Mouse (Mus musculus) right cerebral cortex, postnatal 36 days (tissue): Measurements from ENCODE around the gene Akap11.
A peak's percentile ranks its signal among the peaks of the same experiment; 100 is the strongest.

Source experiments
- DNase-seq, 2 experiments: peaks; one replicate each; pipeline ENCODE4 v3.0.0; 2022; ENCODE audit warnings: low spot score in 2 of 2, mixed read lengths in 1 of 2

Akap11 gene

DNA sequence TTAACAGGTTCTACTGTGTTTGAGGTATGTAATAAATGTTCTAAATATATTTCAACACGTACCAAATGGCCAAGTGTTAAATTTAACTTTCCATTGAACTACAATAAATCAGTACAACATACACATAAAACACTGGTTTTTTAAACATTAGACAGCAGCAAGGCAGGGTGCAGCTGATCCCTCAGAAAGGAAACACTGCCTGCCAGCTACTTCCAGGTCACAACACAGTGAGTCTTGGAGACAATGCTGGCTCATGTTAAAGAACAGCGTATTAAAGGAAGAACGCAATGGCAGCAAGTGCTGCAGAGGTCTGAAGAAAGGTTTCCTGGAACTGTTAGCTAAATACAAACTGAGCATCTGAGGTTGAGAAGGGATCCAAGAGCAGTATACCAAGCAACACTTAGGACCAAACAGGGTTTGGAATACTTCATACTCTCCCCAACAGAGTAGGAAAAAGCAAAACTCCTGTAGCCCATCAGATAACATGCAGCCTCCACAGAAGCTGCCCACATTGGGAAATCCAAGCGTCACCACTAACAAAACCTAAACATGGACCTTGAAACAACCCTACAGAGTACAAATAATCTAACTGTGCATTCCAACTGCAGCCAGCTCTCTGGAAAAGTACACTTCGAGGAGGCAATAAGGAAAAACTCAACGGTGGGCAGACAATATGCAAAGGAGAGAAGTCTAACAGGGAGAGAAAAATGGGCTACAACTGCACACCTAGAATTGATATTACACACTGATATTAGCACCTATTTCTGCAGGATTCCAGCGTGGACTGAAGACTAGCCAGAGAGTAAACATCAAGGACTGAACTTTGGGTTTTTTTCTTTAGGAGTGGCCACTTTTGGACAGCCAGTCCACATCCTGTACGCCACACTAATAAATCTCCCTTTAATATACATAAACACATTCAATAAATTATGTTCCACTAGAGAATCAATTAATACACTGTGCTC, 7.9 kb downstream of the Akap11 start:
- no peak for DNase-seq

DNA sequence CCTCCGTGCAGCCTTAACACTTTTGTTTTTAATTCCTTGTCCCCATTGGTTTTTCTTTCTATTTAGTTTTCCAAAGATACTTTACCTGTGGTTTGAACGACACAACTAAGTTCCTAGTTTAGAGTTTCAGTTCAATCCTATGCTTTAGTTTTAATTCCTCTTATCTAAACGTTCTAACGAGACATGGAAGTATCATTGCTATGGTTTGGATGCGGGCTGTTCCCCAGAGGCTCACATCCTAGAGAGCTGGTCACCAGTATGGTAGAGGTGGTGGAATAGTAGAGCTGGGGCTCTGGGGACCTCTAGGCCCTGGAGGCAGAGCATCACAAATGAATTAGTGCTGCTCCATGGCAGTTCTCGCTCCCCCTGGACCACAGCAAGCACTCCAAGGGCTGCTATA, 9.7 kb downstream of the Akap11 start:
- DNase-seq = no peak

DNA sequence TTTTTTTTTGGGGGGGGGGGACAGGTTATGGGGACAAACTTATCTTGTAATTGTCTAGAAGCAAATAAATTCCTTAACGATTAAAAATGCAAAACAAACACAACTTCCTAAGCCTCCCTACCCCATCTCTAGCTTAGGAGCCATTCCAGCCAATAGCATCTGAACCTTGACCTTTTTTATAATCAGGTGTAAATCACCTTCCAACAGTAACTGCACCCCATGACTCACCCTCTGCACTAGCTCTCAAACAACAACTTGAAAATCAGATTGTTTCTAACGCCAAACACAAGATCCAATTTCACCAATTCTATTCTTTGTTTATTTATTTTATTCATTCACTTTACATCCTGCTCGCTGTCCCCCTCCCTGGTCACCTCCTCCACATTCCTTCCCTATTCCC, 10.1 kb downstream of the Akap11 start:
- DNase-seq = no peak

DNA sequence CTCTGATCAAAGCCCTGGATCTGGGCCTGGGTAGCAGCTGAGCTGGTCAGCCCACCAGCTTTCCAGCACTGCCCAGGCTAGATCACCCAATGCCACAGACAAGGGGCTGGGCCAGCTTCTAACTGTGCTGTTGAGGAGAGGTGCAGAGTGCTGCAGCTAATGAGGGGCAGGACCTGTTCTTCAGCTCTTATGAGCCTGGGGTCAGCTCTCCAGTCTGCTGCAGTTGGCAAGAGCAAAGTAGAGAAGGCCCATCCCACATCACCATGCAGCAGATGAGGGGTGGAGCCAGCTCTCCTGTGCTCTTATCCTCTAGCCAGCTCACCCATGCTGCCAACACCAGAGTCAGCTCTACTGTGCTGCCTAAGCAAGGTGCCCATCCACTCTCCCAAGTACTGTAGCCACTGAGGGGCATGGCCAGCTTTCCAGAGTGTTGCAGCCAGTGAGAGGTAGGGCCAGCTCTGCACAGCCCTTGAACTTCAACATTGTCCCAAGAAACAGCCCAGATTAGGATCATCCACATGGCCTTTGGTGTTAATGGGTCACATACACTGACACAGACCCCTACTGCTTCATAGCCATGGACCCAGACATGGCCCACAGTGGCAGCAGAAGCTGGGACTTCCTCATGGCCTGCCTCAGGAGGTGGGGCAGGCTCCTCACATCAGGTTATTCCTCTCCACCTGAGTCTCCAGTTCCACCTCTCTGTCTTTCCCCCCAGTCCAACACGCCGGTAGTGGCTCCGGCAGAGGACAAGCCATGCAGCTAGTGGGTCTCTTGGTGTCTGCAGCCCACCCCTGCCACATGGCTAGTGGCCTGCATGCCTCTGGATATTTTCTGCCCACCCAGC, 10.8 kb downstream of the Akap11 start:
- no peak for DNase-seq

DNA sequence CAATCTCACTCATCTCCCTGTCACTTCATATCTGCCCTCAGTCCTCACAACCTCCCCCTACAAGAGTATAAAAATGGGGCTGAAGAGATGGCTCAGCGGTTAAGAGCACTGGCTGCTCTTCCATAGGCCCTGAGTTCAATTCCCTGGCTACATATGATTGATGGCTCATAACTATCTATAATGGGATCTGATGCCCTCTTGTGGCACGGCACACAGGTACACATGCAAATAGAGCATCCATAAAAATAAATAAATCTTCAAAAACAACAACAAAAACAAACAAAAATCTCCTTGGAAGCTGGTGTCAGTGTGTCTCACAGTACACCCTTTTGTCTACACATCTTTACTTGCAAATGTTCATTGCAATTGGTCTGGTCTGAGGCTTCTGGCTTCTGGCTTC, 11.5 kb downstream of the Akap11 start:
- no peak for DNase-seq

DNA sequence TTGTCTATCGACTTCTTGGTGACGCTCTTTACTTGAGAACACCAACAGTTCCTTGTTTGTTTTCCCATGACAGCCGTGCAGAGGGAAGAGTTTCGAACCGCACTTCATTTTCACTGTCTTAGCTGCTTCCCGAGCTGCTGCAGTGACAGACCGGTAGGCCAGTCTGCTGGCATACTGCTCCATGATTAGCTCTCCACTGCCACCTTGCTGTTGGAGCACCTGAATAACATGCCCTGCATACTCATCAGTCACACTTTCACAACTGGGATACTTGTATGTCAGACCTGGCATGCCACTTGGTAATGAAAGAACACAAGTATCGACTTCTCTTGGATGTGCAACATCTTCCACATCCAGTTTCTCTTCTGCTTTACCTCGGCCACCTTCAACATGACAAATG, 25.9 kb downstream of the Akap11 start:
- DNase-seq = no peak

DNA sequence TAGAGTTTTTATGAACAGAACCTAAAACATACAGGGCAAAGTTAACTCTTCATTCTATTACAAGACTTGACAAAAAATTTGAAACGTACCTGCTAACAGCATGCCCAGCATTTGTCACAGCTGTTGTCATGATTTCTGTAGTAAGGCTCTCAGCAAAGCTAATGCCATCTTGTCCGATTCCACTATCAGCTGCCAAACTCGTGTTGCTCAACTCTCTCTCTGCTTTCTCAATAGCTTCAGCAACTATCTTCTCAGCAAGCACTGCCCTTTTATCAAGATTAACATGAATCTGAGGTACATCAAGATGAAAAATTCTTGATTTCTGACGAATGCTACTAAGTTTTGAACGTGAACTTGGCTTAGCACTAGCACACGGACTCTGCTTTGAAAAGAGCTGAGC, 26.8 kb downstream of the Akap11 start:
- no peak for DNase-seq

DNA sequence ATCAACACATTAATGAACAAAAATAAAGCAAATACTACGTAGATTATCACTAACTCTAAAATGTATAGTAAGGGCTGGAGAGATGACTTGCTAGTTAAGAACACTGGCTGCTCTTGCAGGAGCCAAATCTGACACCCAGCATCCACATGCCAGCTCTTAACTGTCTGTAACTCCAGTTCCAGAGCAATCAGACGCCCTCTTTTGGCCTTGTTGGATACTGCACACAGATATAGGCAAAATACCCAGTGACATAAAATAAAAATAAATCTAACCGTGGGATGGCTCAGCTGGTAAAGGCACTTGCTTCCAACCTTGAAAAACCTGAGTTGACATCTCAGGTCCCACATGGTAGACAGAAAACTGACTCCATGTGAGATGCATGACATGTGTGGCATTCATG, 36.0 kb downstream of the Akap11 start:
- no peak for DNase-seq

DNA sequence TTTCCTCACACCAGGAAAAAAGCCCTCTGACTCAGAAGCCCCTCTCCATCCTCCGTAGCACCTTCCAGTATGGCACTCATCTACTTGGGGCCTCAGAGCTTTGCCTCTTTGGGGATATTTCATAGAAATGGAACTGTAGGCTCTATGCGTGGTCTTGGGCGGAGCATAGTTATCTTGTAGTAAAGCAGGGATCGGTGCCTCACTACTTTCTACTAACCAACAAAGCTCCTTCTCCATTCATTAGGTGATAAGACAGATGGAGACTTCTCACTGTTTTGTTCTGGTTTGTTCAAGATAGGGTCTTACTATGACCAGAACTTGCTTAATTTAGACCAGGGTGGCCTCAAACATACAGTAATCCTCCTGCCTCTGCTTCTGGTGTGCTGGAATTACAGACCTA, 39.9 kb downstream of the Akap11 start:
- no peak for DNase-seq

DNA sequence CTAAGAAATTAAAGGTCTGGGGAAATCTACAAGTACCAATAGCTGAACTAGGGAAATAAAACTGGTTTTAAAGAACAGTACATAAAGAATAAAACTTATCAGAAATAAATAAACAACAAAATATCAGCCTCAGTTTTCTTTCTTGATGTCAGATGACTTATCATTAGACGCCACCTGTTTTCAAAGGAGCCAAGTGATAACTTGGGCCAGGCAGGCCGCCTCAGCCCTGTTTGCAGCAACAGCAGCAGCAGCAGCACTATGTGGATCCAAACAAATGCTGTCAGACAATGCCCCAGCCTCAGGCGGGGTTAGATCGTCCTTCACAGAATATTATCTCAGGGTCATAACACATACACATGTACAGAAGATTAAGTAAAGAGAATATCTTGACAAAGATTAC, 41.4 kb downstream of the Akap11 start:
- DNase-seq = no peak

DNA sequence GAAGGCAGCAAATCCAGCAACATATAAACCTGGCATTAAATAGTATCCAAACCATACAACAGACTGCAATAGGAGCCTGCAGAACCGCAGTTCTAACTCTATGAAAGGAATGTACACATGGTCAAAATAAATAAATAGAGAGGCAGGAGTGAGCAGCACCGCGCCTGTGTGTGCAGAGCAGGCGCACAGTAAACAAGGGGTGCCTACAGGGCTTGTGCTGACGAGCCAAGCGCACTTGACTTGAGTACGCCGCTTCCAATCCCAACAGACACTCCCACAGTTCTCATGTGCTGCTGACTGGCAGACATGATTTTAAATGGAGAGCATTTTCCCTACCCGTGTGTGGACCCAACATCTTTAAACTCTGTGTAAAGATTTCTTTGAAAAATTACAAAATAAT, 44.0 kb downstream of the Akap11 start:
- DNase-seq = no peak

DNA sequence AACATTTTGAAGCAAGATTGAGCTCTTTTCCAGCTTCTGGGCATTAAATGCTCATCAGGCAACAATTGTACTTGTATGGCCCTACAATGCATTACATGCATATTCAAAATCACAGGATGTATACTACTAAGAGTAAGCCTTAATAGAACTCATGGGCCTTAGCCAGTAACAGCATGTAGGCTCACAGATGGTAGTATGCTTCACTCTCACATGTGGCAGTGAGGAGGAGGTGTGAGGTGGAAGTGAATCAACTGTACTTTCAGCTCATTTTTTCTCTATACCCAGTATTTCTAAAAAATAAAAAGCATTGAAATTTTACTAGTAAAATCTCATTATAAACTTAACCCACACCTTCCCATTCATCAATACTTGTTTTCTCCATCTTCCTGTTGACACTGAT, 45.2 kb downstream of the Akap11 start:
- DNase-seq = peak; percentile 55 to 71

DNA sequence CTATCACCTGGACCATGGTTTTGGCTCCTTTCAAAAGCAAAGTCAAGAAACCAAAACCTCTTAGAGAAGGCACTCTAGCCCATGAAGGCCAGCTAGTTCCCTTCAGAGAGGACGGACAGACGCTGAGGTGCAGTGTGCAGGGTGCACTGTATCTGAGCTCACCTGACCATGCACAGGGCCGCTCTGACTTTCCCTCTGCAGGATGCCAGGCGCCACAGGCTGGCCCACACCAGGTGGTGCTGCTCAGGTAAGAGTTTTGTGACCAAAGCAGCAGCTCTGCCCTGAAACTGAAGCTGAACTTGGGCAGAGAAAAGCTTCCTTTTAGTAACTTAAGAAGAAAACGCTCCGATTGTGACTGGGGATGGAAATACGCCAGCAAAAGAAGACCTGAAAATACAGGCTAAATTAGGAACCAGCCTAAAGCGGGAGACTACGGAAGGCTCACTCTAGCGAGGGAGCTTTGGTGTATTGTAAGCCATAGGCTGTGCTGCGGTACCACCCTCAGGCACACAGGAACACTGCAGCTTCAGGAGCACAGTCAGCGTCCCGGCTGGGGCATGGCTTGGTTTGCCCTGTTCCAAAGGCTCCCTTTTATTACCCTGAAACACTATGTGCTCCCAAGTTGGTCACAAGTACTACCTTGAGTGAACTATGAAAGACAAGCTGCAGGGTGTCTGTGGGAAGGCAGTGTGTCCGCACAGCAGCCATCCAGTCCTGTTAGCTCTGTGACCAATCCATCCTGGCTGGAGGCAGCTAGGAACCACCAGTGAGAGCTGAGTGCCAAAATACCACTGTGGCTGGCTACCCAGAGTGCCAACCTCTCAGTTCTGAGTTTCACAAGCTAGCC, 54.0 kb downstream of the Akap11 start:
- peak; percentile 48 to 59 for DNase-seq

DNA sequence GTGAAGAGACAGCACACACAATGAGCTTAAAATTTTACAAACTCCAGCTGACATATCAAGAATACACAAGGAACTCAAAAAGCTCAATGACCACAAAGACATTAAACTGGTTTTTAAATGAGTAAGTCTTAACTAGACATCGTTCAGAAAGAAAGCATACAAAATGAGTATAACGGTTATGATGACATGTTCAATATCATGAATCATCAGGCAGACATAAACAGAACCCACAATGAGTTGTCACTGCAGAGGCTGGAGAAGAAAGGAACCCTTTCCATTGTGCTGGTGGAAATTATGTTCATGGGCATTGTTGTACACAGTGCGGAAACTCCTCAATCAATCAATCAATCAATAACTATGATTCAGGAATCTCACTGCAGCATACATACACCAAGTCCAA, 62.5 kb downstream of the Akap11 start:
- DNase-seq = no peak

DNA sequence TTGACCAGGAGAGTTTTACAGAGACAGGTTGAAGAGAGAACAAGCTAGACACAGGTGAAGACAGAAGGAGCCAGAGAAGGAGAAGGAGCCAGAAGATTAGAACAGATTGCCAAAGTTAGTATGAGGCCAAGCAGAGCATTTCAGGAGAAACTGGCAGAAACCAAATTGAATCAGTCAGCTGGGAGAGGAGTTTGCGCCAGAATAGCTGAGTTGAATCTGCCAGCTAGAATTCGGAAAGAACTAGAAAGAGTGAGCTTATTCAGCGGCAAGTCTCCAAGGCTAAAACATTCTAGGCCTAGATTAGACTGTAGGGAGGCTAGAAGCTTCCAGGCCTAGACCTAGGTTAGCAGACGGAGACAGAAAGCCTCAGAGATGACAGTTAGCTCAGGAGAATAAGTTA, 65.9 kb downstream of the Akap11 start:
- no peak for DNase-seq

DNA sequence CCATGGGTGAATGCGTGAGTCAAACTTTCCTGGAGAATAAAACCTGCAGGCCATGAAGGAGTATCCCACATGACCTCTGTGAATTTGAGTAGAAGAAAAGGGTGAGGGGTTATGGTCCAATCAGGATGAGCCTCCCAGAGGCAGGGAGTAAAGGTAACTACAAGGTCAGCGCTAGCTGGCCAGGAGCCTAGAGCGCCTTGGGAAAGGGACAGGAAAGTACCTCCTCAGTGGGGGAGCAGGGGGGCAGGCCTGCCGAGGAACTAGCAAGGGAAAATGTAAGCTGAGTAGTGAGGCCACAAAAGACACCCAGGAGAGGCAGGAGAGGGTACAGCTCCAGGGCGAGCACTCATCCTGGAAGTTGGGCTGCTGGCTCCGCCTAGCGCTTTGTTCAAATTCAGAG, 67.6 kb downstream of the Akap11 start:
- no peak for DNase-seq

DNA sequence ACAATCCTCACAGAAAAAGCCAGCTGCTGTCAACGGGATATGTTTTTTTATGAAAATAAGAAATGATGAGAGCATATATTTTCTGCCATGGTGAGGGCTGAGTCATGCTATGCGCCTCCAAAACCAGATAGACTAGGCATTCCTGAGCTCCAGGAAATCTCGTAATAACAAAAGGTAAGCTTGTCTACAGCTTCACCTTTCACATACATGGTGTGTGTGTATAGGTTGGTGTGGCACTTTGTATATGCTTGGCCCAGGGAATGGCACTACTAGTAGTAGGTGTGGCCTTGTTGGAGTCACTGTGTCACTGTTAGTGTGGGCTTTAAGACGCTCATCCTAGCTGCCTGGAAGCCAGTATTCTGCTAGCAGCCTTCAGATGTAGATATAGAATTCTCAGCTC, 68.6 kb downstream of the Akap11 start:
- no peak for DNase-seq

DNA sequence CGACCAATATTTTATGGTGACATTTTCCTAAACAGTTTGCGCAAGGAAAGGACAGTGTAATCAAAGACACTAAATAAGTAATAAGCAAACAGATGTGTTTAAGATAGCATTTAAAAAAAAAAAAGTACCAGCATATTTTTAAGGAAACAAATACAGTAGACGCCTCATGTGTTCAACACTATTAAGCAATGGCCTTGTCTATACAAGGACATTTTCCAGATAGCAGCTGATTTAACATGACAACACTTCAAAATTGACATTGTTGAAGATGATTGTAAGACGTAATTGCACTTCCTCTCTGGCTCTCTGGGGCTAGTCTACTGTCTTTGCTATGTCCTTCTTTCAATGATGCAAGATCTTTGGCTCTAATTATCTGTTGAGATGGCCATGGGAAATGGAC, 72.3 kb downstream of the Akap11 start:
- no peak for DNase-seq

DNA sequence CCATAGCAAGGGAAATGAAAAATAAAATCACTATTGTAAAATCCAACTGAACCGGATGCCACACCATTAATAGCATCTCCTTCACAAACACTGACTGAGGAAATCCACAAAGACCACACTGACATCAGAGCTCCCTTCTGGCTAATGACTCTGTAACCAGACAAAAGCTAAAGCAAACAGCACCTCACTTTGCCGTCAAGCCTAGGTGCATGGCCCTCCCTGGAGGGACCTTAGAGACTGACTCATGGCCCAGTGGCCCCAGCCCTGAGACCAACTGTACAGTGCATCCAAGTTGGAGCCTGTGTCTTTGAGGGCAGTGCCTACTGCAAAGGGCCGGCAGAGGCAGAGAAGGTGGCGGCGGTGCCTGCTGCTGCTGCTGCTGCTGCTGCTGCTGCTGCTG, 77.5 kb downstream of the Akap11 start:
- DNase-seq = no peak

DNA sequence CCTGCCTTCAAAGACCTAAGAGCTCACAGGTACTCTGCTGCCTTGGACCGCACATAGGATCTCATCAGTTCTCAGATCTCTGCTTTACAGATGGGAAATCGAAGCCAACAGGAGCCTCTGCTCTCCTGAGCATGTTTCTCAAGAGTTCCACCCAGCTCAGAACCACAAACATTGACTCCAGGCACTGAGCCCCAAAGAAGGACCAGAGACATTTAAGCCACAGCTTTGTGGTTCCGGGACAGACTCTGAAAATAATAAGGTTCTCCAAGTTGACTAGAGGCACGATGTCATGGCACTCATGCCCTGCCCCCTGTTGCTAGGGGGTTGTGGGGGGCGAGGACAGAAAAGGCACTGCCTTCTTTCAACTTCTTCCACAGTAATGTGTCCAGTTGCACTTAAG, 77.9 kb downstream of the Akap11 start:
- DNase-seq = no peak

DNA sequence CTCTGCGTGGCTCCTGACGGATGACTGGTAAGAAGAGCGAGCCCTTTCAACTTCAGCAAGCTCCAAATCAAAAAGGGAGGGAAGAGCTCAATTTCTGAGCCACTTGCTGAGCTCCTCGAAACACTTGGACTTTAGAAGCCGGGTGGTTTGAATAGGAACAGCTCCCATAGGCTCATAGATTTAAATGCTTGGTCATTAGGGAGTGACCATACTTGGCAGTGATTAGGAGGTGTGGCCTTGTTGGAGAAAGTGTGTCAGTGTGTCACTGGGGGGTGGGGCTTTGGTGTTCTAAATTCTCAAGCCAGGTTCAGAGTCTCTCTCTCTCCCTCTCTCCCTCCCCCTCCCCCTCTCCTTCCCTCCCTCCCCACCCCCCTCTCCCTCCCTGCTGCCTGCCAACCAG, 81.6 kb downstream of the Akap11 start:
- DNase-seq = no peak

DNA sequence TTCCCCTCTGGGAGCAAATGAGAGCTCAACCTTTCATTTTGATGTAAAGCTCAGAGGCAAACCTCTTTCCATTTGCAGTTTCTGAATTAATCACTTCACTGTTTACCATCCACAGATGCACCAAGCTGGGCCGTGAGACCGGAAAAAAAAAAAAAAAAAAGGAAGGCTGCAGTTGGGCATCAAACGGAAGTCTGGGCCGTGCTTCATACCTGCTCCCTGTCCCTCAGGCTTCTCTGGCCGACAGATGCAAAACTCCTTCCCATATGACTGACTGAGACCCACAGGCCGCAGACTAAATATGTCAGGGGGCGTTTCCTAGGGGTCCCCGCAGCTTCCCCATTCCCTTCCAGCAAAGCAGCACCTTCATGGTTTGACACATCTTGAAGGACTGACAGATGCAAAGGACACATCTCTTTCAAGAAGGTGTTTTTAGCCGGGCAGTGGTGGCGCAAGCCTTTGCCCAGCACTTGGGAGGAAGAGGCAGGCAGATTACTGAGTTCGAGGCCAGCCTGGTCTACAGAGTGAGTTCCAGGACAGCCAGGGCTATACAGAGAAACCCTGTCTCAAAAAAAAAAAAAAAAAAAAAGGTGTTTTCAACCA, 87.7 kb downstream of the Akap11 start:
- DNase-seq = no peak
